Mouse (Mus musculus): Measurements from ENCODE around the gene Rtn1. TPM values are rescaled to one million over a fixed set of nuclear protein-coding genes. Genes with fewer than 3 reads are reported as not detected.
"Not testable (repeated sequence)": the region's sequence is repeated elsewhere in the genome, so short reads cannot be mapped to it uniquely, and the experiment has no call there.

Rtn1 gene
- total RNA-seq, 2 experiments from 2014 or later = 3.3 to 4.6 TPM

DNA sequence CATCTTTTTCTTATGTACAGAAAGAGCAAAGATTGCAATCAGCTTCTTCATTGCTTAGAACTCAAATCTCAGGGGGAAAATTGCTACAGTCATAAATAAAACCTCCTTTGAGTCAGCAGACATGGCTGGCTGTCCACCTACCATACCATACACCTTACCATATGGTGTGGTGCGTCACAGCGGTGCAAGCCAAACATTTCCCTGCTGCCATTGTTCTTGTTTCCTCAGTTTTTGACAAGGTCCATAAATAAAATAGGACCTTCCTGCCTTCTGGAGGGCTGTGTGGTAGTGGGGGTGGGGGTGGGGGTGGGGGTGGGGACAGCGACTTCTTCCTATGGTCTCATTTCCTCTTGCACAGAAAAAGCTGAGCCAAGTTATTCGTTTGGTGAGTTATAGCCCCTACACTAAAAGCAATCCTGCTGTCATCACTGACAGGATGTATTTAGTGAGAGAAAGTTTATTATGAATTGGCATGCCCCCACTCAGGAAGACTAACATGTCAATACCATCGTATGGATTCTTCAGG, 76.3 kb downstream of the Rtn1 start:
- intact Hi-C loops (cut with DNase I; ENCODE audit: low total_unique reads) = no loop called here
- DNase-seq = no peak

DNA sequence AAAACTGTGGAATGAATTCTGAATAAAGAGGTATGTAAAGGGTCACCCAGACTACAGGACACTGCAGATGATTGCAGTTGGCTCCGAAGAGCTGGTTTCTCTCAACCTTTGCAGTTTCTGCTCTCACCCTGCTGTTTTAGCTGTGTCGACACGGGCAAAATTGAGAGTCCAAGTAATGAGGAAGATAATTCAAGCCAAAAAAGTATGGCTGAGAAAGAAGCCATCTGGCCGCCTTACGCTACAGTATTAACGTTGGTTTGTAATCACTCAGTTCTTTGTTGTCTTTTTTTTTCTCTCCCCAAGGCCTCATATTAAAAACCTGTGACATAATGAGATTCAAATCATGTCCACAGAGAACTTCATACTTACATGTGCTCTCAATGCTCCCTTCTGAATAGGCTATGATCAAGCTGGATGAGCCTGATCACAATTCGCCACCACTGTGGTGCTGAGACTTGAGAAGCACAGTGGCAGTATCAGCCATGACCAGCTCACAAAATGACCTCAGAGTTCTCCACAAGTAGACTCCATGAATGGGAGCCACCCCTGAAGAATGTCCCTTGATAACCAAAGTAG, 76.9 kb downstream of the Rtn1 start:
- DNase-seq = no peak
- intact Hi-C loops (cut with DNase I; ENCODE audit: low total_unique reads) = no loop called here

DNA sequence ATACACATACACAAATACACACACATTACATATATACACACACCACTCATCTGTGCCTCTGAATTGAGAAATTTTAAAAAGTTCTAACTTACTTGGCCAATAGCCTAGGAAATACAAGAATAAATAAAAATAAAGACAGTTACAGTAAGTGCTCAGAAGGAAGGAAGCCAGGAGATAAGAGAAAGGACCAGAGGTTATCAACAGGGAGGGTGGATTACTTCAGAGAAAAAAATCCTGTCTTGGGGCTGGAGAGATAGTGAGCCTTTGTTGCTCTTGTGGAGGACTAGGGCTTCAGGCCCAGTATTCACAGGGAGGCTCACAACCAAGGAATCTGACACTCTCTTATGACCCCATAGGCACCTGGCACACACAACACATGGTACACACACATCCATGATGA, 82.8 kb downstream of the Rtn1 start:
- intact Hi-C loops (cut with DNase I; ENCODE audit: low total_unique reads) = no loop called here
- DNase-seq = no peak

DNA sequence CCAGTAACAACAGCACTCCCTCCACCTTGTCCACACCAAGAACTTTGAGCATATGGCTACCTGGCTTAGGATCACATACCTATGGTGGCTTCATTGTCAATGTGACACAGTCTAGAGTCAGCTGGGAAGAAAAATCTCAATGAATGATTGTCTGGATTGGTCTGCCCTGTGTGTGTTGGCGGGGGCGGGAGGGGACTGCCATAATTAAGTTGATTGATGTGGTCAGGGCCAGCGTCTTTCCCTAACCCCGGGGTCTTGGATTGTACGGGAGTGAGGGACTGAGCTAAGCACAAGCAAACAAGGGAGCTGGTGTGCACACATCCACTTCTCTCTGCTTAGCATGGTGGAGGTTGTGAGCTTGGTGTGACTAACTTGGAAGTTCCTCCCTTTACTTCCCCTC, 83.8 kb downstream of the Rtn1 start:
- DNase-seq = no peak
- intact Hi-C loops (cut with DNase I; ENCODE audit: low total_unique reads) = no loop called here

DNA sequence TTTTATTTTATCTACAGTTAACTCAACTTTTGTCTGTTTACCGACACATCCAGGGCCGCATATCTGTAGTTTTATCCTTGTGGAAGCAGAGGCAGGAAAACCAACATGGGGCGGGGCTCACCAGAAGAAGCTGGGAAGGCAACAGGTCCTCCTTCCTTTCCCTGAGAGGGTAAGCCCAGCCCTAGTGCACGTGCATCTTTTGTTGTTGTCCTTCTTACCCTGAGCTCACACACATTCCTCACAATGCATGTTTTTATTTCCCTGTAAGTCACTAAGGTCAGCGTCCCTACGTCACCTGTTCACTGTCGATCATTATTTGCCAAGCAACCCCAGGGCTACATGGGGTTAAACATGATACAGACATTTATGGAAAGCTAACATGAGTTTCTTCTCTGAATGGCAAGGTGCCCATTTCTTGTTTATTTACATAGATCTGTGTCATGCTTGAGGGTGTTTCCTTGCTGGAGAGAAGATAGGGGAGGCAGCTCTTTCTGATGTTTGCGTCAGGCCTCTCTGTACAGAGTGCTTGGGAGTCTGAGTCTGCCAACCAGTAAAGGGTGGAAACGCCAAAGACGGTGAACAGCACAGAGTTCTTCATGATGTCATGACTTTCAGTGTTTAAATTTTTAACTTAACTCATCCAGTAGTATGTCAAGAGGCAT, 84.5 kb downstream of the Rtn1 start:
- intact Hi-C loops (cut with DNase I; ENCODE audit: low total_unique reads) = no loop called here
- no peak for DNase-seq

DNA sequence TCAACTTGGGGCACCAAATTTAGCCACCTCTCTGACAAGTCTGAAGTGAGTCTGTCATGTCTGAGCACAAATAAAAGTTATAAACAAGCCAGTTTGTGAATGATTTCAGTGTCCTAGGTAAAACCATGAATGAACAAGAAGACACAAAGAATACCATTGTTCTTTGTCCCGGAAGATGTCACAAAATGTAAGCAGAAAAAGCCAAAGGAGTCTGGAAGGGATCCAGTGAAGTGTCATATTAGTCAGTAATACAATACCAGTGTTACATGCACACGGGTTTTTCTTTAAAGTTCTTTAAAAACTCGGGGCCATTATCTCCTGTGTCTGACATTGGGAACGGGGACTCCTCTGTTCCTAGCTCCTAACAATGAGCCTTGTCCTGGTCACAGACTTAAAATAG, 85.1 kb downstream of the Rtn1 start:
- no peak for DNase-seq
- intact Hi-C loops (cut with DNase I; ENCODE audit: low total_unique reads) = no loop called here

DNA sequence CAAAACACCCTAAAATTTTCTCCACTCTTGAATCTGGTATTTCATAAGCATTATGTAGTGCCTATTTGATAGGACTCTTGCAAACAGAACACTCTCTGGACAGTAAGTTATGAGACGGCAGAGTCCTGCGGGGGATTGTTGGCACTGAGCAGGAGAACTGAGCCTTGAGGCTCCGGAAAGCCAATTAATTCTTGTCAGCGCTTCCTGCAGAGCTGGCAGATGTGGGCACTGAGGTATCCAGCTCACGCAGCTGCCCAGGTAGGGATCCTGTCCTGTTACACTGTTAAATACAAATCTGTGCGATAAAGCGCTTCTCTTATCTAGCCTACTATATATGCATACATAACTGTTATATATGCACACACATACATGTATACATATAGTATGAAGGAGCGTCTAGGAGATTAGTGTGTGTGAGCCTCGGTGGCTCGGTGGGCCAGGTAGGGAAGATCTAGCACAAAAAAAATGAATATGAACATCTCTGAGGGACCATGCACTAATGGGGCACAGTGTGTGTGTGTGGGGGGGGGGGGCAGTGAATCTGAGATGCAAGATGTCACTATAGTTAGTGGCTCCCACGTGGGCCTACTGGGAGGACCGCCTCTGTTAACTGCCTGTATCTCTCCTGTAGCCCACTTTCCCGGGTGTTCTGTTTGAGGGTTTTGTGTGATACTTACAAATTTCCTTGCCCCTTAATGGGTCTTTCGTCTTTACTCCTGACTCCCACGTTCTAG, 93.0 kb downstream of the Rtn1 start:
- intact Hi-C loops (cut with DNase I; ENCODE audit: low total_unique reads) = no loop called here
- DNase-seq = no peak

DNA sequence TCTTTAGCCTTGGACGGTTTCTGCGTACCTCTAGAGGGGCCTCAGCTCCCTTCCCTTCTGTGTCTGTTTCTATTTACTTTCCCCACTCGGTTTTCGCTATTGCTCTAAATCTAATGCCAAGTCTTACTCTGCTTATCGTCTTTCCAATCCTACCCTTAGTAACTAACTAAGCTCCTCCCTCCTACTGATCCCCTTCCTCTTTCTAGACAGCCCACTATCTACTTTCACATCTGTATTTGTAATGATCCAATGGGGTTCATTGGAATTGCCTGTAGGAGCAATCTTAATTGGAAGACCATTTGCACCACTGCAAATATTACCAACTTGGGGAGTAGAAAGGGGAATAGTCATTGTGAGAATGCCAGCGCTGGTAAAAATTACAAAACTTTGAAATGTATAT, 98.0 kb downstream of the Rtn1 start:
- intact Hi-C loops (cut with DNase I; ENCODE audit: low total_unique reads) = no loop called here
- DNase-seq = no peak

DNA sequence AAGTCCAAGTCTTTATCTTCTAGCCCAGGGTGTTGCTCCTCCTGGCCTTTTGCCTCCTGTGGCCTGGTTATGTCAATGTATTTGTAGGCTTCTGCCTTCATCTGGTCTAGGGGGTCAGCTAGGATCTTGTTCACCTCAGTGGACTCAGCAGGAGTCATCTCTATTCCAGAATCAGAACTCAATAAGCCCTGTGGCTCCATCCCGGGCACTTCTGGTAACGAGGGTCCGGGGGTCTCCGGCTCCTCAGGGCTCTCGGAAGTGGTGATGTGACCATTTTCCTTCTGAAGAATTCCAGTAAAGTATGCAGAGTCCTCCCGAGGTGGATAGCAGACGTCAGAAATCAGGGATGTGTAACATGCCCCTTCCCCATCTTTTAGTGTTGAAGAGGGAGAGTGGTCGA, 100.3 kb downstream of the Rtn1 start:
- no peak for DNase-seq
- intact Hi-C loops (cut with DNase I; ENCODE audit: low total_unique reads) = no loop called here

DNA sequence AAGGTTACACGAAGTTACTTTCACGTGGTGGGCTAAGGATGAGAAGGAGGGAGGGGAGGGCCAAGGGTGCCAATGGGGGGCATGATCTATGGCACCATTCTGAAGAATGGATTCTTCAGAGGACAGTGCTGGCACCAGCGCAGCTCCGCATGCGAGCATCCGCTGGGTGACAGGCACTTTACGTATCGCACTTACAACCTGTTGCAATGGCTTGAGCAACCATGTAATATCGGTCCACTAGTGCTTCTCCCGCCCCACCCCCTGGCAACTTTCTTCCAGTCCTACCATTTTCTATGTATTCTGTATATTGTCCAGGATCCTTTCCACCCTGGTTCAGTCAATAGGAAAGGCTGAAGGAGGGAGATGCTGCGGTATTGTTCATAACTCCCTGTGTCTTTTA, 102.6 kb downstream of the Rtn1 start:
- intact Hi-C loops (cut with DNase I; ENCODE audit: low total_unique reads) = no loop called here

DNA sequence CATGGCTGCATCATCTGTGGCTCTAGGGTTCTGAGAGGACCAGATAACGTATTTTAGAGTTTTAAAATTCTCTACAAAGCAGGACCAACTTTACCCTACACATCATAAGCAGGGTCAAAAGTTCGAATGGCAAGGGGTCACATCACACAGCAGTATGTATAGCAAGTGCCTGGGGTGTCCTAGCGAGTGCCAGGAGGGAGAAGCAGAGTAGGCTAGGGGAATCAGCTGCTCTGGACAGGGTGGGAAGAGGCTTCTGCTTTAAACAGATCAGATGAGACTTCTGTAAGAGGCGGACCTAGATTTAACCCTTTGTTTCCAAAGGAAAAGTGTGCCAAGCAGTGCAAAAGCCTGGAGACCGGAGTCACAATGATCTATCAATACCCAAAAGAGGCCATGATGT, 103.4 kb downstream of the Rtn1 start:
- intact Hi-C loops (cut with DNase I; ENCODE audit: low total_unique reads) = no loop called here
- no peak for DNase-seq

More for the DNA sequence above, 102.6 kb downstream of the Rtn1 start:
- no peak for DNase-seq

DNA sequence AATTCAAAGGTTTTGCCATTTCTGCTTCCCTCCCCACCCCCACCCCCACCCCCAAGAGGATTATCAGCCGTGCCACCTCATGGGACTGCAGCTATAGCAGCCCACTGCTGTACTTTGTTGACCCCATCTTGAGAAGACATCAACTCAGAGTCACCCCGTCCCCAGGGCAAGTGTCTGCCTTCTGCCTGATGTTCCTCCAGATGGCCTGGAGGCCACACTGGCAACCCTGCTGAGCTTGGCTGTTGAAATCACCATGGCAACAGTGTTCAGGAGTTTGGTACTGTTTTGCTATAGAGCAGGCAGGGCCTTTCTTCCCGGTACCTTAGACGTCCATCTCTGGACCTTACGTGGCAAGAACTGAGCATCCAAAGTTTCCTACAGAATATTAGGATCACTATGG, 103.9 kb downstream of the Rtn1 start:
- intact Hi-C loops (cut with DNase I; ENCODE audit: low total_unique reads) = no loop called here

DNA sequence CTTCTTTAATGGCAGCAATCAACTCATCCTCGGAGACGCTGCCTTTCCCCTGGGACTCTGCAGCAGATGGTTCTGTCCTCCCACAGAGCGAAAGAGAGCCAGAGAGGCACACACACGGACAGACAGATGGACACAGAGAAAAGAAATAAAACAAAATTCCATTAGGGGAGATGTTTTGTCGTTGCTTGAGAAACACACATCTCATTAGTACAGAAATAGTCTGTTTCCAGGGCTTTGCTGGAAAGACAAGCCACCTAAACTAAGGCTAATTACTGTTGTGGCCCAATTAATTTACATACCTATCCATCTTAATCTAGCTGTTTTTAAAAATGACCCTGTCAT, 104.5 kb downstream of the Rtn1 start:
- no peak for DNase-seq
- intact Hi-C loops (cut with DNase I; ENCODE audit: low total_unique reads) = no loop called here

More for the DNA sequence above, 103.9 kb downstream of the Rtn1 start:
- no peak for DNase-seq

DNA sequence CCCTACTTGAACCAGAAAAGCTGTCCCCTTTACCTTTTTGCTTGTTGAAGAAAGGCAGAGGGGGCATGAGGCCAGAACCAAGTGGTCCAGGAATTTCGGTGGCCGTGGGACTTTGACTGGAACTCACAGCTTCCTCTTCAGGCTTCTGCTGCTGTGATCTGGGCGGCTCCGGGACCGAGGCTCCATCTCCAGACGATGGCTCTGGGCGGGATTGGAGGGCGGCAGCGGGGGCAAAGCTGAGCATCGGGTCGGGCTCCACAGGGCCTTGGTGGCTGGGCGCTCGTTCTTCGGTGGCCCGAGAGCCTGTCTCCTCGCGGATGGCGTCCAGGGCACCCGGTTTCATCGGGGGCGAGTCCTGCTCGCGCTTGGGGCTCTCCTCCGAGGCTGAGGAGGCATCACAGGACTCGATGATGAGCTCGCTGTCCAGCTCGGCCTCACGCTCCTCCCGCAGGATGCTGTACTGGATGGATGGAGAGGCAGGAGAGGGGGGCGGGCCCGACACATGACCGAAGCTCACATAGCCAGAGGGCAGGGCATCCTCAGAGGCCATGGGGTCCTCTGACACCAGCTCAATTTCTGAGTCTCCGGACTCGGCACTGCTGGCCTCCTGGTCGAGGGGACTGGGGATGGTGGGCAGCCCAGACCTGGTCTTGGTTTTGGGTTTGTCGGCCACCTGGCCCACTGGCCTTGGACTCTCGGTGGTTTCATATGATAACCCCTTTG, 105.1 kb downstream of the Rtn1 start:
- no peak for DNase-seq
- intact Hi-C loops (cut with DNase I; ENCODE audit: low total_unique reads) = no loop called here

DNA sequence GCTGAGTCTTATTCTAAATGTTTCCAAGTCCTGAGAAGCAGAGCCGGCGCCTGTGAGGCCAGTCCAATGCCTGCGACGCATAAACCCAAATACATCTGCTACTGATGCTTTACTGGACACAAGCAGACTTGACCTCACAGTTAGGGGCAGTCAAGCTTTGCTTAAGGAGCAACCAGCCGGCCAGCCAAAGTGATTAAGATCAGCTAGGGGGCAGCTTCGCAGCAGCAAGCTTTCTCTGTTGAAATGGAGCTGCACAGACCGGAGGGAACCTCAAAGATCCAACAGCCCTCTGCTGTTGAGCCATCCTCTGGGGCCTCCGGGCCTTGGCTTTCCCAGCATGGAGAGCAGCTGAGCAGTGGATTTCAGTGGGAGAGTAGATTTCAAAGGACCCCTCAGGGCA, 107.4 kb downstream of the Rtn1 start:
- DNase-seq = no peak
- intact Hi-C loops (cut with DNase I; ENCODE audit: low total_unique reads) = no loop called here

DNA sequence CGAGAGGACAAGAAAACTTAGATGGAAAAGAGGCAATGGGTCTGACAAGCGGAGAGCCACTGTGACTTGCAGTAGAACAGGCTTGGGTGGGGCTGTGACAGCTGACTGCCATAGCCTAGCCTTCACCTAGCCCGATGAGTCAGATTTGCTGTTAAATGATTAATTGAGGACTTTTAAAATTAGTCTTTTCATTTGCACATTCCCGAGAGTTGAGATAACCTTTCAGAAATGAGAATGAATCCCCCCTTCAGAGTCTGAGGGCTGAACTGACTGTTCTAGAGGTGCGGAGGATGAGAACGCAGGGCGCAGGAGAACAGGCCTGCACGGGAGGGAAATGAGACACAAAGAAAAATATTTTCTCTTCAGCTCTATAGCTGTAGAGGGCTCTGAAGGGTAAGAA, 107.9 kb downstream of the Rtn1 start:
- intact Hi-C loops (cut with DNase I; ENCODE audit: low total_unique reads) = no loop called here
- DNase-seq = no peak

DNA sequence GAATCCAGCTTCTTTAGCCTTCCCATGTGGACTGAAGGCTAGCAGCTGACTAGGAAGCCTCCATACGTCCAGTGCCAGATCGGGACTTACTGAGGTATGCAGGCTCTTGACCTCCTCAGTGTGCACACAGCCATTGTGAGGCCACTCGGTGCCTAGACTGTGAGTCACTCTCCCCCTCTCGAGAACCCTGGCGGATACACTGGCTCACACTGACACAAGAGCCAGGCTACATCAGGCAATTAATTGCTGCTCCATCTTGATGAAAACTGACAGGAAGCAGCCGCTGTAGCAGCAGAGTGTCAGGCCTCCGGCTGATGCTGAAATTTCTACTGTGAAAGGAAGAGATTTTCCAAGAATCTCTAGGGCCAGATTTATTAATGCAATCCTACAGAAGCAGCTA, 110.6 kb downstream of the Rtn1 start:
- intact Hi-C loops (cut with DNase I; ENCODE audit: low total_unique reads) = no loop called here
- DNase-seq = no peak

DNA sequence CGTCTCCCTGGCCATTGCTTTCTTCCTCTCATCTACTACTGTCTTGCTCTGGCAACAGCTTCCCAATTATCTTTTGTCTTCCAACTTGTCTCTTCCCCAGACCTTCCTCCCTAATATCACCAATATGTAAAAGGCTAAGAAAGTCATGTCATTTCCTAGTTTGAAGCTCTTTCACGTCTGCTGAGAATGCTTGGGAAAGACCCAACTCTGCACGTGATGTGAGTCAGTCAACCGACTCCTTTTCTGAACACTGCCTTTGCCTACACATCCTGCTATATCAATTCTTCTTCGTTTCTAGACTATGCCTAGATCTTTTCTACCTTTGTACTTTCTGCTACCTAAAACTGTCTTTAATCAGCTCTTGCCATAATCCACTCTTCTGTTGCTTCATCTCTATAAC, 112.3 kb downstream of the Rtn1 start:
- intact Hi-C loops (cut with DNase I; ENCODE audit: low total_unique reads) = no loop called here
- DNase-seq = no peak

DNA sequence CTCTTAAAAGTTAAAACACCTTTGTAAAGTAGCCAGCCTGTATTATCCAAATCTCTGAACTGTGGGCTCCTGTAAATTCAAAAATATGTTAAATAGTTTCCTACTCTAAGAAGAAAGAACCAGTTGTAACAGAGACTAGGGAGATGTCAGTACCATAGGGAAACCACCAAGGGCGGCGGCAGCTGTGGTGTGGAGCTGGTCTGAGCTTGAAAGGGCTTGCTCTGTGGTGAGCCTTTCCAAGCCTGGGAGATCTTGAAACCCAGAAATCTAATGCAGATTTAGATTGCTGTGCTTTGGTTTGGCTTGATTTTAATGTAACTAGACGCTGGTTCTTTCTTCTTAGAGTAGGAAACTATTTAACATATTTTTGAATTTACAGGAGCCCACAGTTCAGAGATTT, 115.7 kb downstream of the Rtn1 start:
- intact Hi-C loops (cut with DNase I; ENCODE audit: low total_unique reads); DNase-seq: not testable (repeated sequence)

DNA sequence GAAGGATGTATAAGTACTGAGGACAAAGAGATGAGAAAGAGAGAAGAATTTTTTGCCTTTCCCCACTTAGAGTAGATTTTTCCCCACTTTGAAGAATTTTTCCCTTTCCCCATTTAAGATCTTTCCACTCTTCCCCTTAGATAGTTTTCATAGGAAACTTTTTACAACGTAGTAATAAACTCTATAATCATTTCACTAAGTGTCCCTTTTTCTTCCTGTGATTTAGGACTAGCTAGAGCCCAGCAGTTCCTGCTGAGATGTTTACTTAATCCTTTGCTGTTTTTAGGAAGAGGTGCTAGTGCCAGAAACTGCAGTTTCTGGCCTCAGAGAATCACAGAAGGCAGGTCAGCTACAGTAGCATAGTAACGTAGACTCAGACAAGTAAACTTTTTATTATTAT, 116.3 kb downstream of the Rtn1 start:
- intact Hi-C loops (cut with DNase I; ENCODE audit: low total_unique reads) = no loop called here

More for the DNA sequence above, 116.3 kb downstream of the Rtn1 start:
- no peak for DNase-seq

Measured in gastrocnemius, postnatal 14 days (tissue).